Mouse (Mus musculus): ENCODE results near the gene Sepsecs. TPM values are rescaled to one million over a fixed set of nuclear protein-coding genes. Genes with fewer than 3 reads are reported as not detected.
A peak's percentile ranks its signal among the peaks of the same experiment; 100 is the strongest.

The Sepsecs gene
- total and polyA plus RNA-seq, 2 experiments from 2014 or later: 4.7 to 7.7 TPM

GRCm38 (mm10) chr5:52638006-52638405 lies 31.5 kb downstream of the Sepsecs start:
- H3K27me3 ChIP-seq (ENCODE audit: insufficient read depth, low read length): no peaks in the 10 kb centered on the region
- no peaks in the 10 kb centered on the region for H3K9me3 ChIP-seq (ENCODE audit: low read length)
- no peak overlapping the region for H3K9ac ChIP-seq (replicated peaks; ENCODE audit: low read length, poor library complexity, severe bottlenecking)
- ATAC-seq (ENCODE audit: low FRiP score) (no peak), DNase-seq (ENCODE audit: low spot score) (no peak)
- H3K36me3 ChIP-seq (ENCODE audit: insufficient read depth, low read length): peaks cover 2% of the 10 kb centered on the region; the same call in 1 of the 2 replicates
- no peak for TF ChIP-seq CTCF (IDR thresholded peaks at IDR 0.05)
- H3K27ac ChIP-seq (ENCODE audit: low read depth, low read length): no peak overlapping the region
- WGBS: 78% methylated on average over 7 of the region's 7 CpGs
- H3K4me1 ChIP-seq (ENCODE audit: insufficient read depth, low read length): no peaks in the 10 kb centered on the region
- no peak overlapping the region for H3K4me3 ChIP-seq (ENCODE audit: low read depth, low read length)
- no peak overlapping the region for H3K4me2 ChIP-seq (ENCODE audit: low read depth, low read length, poor library complexity, severe bottlenecking)

DNA sequence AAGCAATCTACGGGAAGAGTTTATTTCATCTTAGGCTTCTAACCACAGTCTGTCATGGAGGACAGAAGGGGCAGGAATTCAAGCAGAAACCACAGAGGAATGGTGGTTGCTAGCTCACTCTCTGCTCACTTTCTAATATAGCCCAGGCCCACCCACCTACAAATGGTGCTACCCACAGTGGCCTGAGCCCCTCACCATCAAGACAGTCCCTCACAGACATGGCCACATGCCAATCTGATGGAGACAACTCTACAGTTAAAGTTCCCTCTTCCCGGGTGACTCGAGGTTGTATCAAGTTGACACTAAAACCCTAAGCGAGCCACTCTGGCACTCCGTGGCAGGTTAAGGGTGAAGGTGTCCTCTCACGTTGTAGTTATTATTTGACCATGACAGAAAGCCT lies 32.6 kb downstream of the Sepsecs start:
- no peak for ATAC-seq (ENCODE audit: low FRiP score)
- H3K4me1 ChIP-seq (ENCODE audit: insufficient read depth, low read length): no peaks in the 10 kb centered on the region
- DNase-seq (ENCODE audit: low spot score): no peak
- H3K27me3 ChIP-seq (ENCODE audit: insufficient read depth, low read length): no peaks in the 10 kb centered on the region
- no peak overlapping the region for H3K9ac ChIP-seq (replicated peaks; ENCODE audit: low read length, poor library complexity, severe bottlenecking)
- no peak for TF ChIP-seq CTCF (IDR thresholded peaks at IDR 0.05)
- no peak overlapping the region for H3K4me2 ChIP-seq (ENCODE audit: low read depth, low read length, poor library complexity, severe bottlenecking)
- H3K4me3 ChIP-seq (ENCODE audit: low read depth, low read length): no peak overlapping the region
- H3K36me3 ChIP-seq (ENCODE audit: insufficient read depth, low read length): no peaks in the 10 kb centered on the region
- WGBS: 83% methylated on average over 6 of the region's 6 CpGs
- no peak overlapping the region for H3K27ac ChIP-seq (ENCODE audit: low read depth, low read length)
- no peaks in the 10 kb centered on the region for H3K9me3 ChIP-seq (ENCODE audit: low read length)

- WGBS: 80% methylated on average over 11 of the region's 11 CpGs
- Histone ChIP-seq H3K27ac (ENCODE audit: low read depth, low read length) (no peak overlapping the region), H3K27me3 (ENCODE audit: insufficient read depth, low read length) (no peaks in the 10 kb centered on the region), H3K4me3 (ENCODE audit: low read depth, low read length) (no peak overlapping the region), H3K4me1 (ENCODE audit: insufficient read depth, low read length) (no peaks in the 10 kb centered on the region), H3K9me3 (ENCODE audit: low read length) (no peaks in the 10 kb centered on the region), H3K4me2 (ENCODE audit: low read depth, low read length, poor library complexity, severe bottlenecking) (no peak overlapping the region), H3K9ac (replicated peaks; ENCODE audit: low read length, poor library complexity, severe bottlenecking) (no peak overlapping the region), H3K36me3 (ENCODE audit: insufficient read depth, low read length) (no peaks in the 10 kb centered on the region)
- ATAC-seq (ENCODE audit: low FRiP score) (no peak), DNase-seq (ENCODE audit: low spot score) (no peak)
- no peak for TF ChIP-seq CTCF (IDR thresholded peaks at IDR 0.05)
These were observed 33.3 kb downstream of the Sepsecs start for GRCm38 (mm10) chr5:52636025-52636755.

DNA sequence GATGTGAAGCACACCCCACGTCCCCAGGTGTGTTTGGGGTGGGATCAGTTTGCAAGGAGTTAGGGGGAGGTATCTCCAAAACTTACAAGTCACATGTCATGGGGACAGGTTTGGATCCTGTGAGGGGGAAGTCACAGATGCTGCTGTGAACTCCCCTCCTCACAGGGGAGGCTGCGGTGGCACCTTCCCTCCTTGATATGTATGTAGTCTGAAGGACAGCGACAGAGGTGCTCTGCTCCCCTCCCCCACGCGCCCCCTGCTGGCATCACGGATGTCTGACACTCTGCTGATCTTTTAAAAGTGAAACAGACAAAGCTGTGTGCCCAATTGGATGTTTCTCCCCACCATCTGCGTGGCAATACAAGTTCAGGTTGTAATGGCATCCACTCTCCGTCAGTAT lies 35.5 kb downstream of the Sepsecs start:
- 23% methylated on average over 8 of the region's 8 CpGs for WGBS
- Histone ChIP-seq H3K9me3 (ENCODE audit: low read length) (no peaks in the 10 kb centered on the region), H3K27ac (ENCODE audit: low read depth, low read length) (no peak overlapping the region), H3K36me3 (ENCODE audit: insufficient read depth, low read length) (no peaks in the 10 kb centered on the region), H3K27me3 (ENCODE audit: insufficient read depth, low read length) (no peaks in the 10 kb centered on the region), H3K4me3 (ENCODE audit: low read depth, low read length) (no peak overlapping the region), H3K4me1 (ENCODE audit: insufficient read depth, low read length) (no peaks in the 10 kb centered on the region), H3K4me2 (ENCODE audit: low read depth, low read length, poor library complexity, severe bottlenecking) (no peak overlapping the region), H3K9ac (replicated peaks; ENCODE audit: low read length, poor library complexity, severe bottlenecking) (no peak overlapping the region)
- 0 out of 2 replicates have a peak, but pooled peaks have one; percentile 33 for ATAC-seq (ENCODE audit: low FRiP score)
- DNase-seq (ENCODE audit: low spot score): peak; percentile 48
- peak; percentile 80 for TF ChIP-seq CTCF (IDR thresholded peaks at IDR 0.05)

GRCm38 (mm10) chr5:52630541-52630940 lies 39.0 kb downstream of the Sepsecs start:
- Histone ChIP-seq H3K9me3 (ENCODE audit: low read length) (no peaks in the 10 kb centered on the region), H3K4me1 (ENCODE audit: insufficient read depth, low read length) (no peaks in the 10 kb centered on the region), H3K27ac (ENCODE audit: low read depth, low read length) (no peak overlapping the region), H3K36me3 (ENCODE audit: insufficient read depth, low read length) (no peaks in the 10 kb centered on the region), H3K4me3 (ENCODE audit: low read depth, low read length) (no peak overlapping the region), H3K27me3 (ENCODE audit: insufficient read depth, low read length) (no peaks in the 10 kb centered on the region), H3K4me2 (ENCODE audit: low read depth, low read length, poor library complexity, severe bottlenecking) (no peak overlapping the region), H3K9ac (replicated peaks; ENCODE audit: low read length, poor library complexity, severe bottlenecking) (no peak overlapping the region)
- ATAC-seq (ENCODE audit: low FRiP score) (no peak), DNase-seq (ENCODE audit: low spot score) (no peak)
- 94% methylated on average over 1 of the region's 1 CpGs for WGBS
- no peak for TF ChIP-seq CTCF (IDR thresholded peaks at IDR 0.05)

DNA sequence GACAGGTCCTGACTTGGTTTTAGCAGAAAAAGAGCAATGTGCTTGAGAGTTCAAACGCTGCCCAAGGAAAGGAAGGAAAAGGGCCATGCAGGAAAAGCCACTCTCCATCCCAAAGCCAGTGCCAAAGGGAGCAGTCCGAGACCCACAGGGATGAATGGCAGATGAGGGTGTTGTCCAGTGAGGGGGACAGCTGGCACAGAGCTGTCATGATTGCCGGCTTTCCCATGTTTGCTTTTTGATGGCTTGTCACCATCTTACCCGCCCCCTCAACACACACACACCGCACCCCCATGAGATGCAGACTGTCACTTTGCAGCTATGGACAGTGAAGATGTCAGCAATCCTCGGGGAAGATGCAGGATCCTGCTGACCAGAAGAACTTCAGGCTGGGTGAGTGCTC lies 40.3 kb downstream of the Sepsecs start:
- H3K4me1 ChIP-seq (ENCODE audit: insufficient read depth, low read length): no peaks in the 10 kb centered on the region
- no peaks in the 10 kb centered on the region for H3K9me3 ChIP-seq (ENCODE audit: low read length)
- no peak overlapping the region for H3K27ac ChIP-seq (ENCODE audit: low read depth, low read length)
- no peak for ATAC-seq (ENCODE audit: low FRiP score)
- TF ChIP-seq CTCF (IDR thresholded peaks at IDR 0.05): no peak
- no peak overlapping the region for H3K9ac ChIP-seq (replicated peaks; ENCODE audit: low read length, poor library complexity, severe bottlenecking)
- no peak overlapping the region for H3K4me2 ChIP-seq (ENCODE audit: low read depth, low read length, poor library complexity, severe bottlenecking)
- DNase-seq (ENCODE audit: low spot score): no peak
- no peaks in the 10 kb centered on the region for H3K36me3 ChIP-seq (ENCODE audit: insufficient read depth, low read length)
- H3K27me3 ChIP-seq (ENCODE audit: insufficient read depth, low read length): no peaks in the 10 kb centered on the region
- 83% methylated on average over 6 of the region's 6 CpGs for WGBS
- no peak overlapping the region for H3K4me3 ChIP-seq (ENCODE audit: low read depth, low read length)

Data from midbrain, postnatal 0 days (tissue).